Mouse (Mus musculus) bone marrow, adult 2 months (tissue): ENCODE measurements around the gene Lilr4b.
"Not testable (repeated sequence)": the region's sequence is repeated elsewhere in the genome, so short reads cannot be mapped to it uniquely, and the experiment has no call there.

Experiments
- CTCF ChIP-seq: fragments of 200-500 bp; IDR thresholded peaks from 2 replicates; pipeline ENCODE4 v1.5.1; 2011; ENCODE audit warnings: low read length, control low read depth; ENCODE audit not compliant: control insufficient read depth, insufficient read depth
- POLR2A ChIP-seq: fragments of 200-500 bp; IDR thresholded peaks from 2 replicates; pipeline ENCODE4 v1.6.1; 2011; ENCODE audit warnings: low read depth, mild to moderate bottlenecking, control low read depth, low read length, borderline replicate concordance; ENCODE audit not compliant: control insufficient read depth

DNA sequence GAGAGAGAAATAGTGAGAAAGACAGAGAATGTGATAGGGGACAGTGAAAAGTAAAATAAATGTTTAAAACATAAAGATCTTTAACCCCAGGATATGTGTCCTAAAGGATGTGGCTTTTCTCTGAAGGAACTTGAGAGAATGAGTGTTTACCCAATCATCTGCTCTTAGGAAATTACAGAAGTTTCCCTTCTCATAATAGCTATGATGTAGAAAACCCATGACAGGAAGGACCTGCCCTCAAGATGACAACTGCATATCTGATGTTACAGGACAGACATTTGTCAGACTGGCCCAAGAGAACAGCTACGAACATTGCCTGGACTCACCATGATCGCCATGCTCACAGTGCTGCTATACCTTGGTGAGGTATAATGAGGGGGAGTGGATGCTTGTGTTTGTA is 10.3 kb downstream of the Lilr4b start, which contains the start of gene Lilrb4a:
- TF ChIP-seq CTCF, POLR2A: not testable (repeated sequence)
